Mouse (Mus musculus) forebrain, embryonic 16.5 days (tissue): Measurements from ENCODE around the gene Dnah3. TPM values are rescaled to one million over a fixed set of nuclear protein-coding genes. Genes with fewer than 3 reads are reported as not detected.

Experiments
- ATAC-seq: fragments of 200-750 bp; cut with Nextera tagmentation; 2 replicates; pipeline ENCODE4 v1.8.0; 2017; ENCODE audit warnings: mild to moderate bottlenecking, moderate library complexity
- H3K27ac ChIP-seq: fragments of 300-500 bp; sonication (generic); 2 replicates; pipeline ENCODE4 v1.5.1; 2014; ENCODE audit warnings: low read length, control low read depth
- H3K27me3 ChIP-seq: fragments of 300-500 bp; sonication (generic); replicated peaks from 2 replicates; pipeline ENCODE4 v1.6.1; 2014; ENCODE audit warnings: low read length; ENCODE audit not compliant: control insufficient read depth, insufficient read depth
- H3K36me3 ChIP-seq: fragments of 300-500 bp; sonication (generic); 2 replicates; pipeline ENCODE4 v1.6.1; 2014; ENCODE audit not compliant: control insufficient read depth, insufficient read depth
- H3K4me1 ChIP-seq: fragments of 300-500 bp; sonication (generic); replicated peaks from 2 replicates; pipeline ENCODE4 v1.6.1; 2014; ENCODE audit warnings: low read length; ENCODE audit not compliant: control insufficient read depth, insufficient read depth
- H3K4me2 ChIP-seq: fragments of 300-500 bp; sonication (generic); 2 replicates; pipeline ENCODE4 v1.6.1; 2014; ENCODE audit warnings: mild to moderate bottlenecking, low read length, control low read depth
- H3K4me3 ChIP-seq: fragments of 300-500 bp; sonication (generic); replicated peaks from 2 replicates; pipeline ENCODE4 v1.5.1; 2014; ENCODE audit warnings: mild to moderate bottlenecking, low read length, control low read depth
- H3K9ac ChIP-seq: fragments of 300-500 bp; sonication (generic); replicated peaks from 2 replicates; pipeline ENCODE4 v1.6.1; 2014; ENCODE audit warnings: low read depth, low read length, control low read depth
- H3K9me3 ChIP-seq: fragments of 300-500 bp; sonication (generic); 2 replicates; pipeline ENCODE4 v1.6.1; 2016; ENCODE audit warnings: low read length; ENCODE audit not compliant: control insufficient read depth
- WGBS: fragments of 180-500 bp; shearing (Covaris S2); extraction: QIAGEN DNeasy Blood & Tissue Kit; methylation state at CpG from one replicate; pipeline ENCODE4 v1.1.7; 2014; 5-methylcytosine and 5-hydroxymethylcytosine counted together
- polyA plus RNA-seq: library from polyadenylated mRNA; unstranded; fragments of >200 nt; fragmentation: Nextera tagmentation; extraction: Ambion mirVana; gene quantifications from 2 replicates; pipeline ENCODE4 v1.2.1, GENCODE M21; 2015

Gene Dnah3
- polyA plus RNA-seq, 1 experiment from 2014 or later = not detected

- H3K27ac ChIP-seq = no peak overlapping the region
- WGBS = 76% methylated on average over 1 of the region's 1 CpGs
- ATAC-seq = peak; percentile 50; the same call in 1 of the 2 replicates
These were observed 60.5 kb downstream of the Dnah3 start for GRCm38 (mm10) chr7:120034566-120034965.

GRCm38 (mm10) chr7:120028669-120029068, 66.4 kb downstream of the Dnah3 start:
- no peak for ATAC-seq
- 100% methylated on average over 1 of the region's 1 CpGs for WGBS
- Histone ChIP-seq H3K4me2 (no peak overlapping the region), H3K9me3 (no peaks in the 10 kb centered on the region; the same call in 1 of the 2 replicates), H3K9ac (no peak overlapping the region), H3K36me3 (no peaks in the 10 kb centered on the region), H3K4me3 (no peak overlapping the region), H3K27me3 (no peaks in the 10 kb centered on the region), H3K27ac (no peak overlapping the region), H3K4me1 (no peaks in the 10 kb centered on the region)

More at GRCm38 (mm10) chr7:120034566-120034965, 60.5 kb downstream of the Dnah3 start:
- H3K36me3 ChIP-seq = no peaks in the 10 kb centered on the region
- no peak overlapping the region for H3K4me2 ChIP-seq
- H3K4me1 ChIP-seq = no peaks in the 10 kb centered on the region
- H3K9ac ChIP-seq = no peak overlapping the region
- no peak overlapping the region for H3K4me3 ChIP-seq
- H3K9me3 ChIP-seq = no peaks in the 10 kb centered on the region
- no peaks in the 10 kb centered on the region for H3K27me3 ChIP-seq

GRCm38 (mm10) chr7:119997066-119997465, 98.0 kb downstream of the Dnah3 start:
- 77% methylated on average over 6 of the region's 6 CpGs for WGBS
- no peak for ATAC-seq
- Histone ChIP-seq H3K9ac (no peak overlapping the region), H3K9me3 (no peaks in the 10 kb centered on the region), H3K4me2 (no peak overlapping the region), H3K4me1 (no peaks in the 10 kb centered on the region), H3K27me3 (no peaks in the 10 kb centered on the region), H3K4me3 (no peak overlapping the region), H3K36me3 (no peaks in the 10 kb centered on the region), H3K27ac (no peak overlapping the region)

- Histone ChIP-seq H3K27ac (no peak overlapping the region), H3K9ac (no peak overlapping the region), H3K4me2 (no peak overlapping the region), H3K4me3 (no peak overlapping the region), H3K9me3 (no peaks in the 10 kb centered on the region), H3K36me3 (no peaks in the 10 kb centered on the region), H3K4me1 (0 out of 2 replicates have a peak, but pooled peaks cover 2% of the 10 kb centered on the region), H3K27me3 (no peaks in the 10 kb centered on the region)
- 50% methylated on average over 3 of the region's 3 CpGs for WGBS
- peak; percentile 52 for ATAC-seq
These were observed 109.7 kb downstream of the Dnah3 start for GRCm38 (mm10) chr7:119985279-119985912.

GRCm38 (mm10) chr7:119980170-119980569, 114.9 kb downstream of the Dnah3 start:
- Histone ChIP-seq H3K9me3 (no peaks in the 10 kb centered on the region), H3K27me3 (no peaks in the 10 kb centered on the region), H3K4me3 (no peak overlapping the region), H3K36me3 (no peaks in the 10 kb centered on the region), H3K4me2 (no peak overlapping the region), H3K9ac (no peak overlapping the region), H3K4me1 (no peaks in the 10 kb centered on the region), H3K27ac (no peak overlapping the region)
- no peak for ATAC-seq
- WGBS = 76% methylated on average over 3 of the region's 3 CpGs

- H3K4me2 ChIP-seq = no peak overlapping the region
- no peak overlapping the region for H3K4me3 ChIP-seq
- H3K9me3 ChIP-seq = no peaks in the 10 kb centered on the region
- no peak for ATAC-seq
- H3K27me3 ChIP-seq = no peaks in the 10 kb centered on the region
- H3K27ac ChIP-seq = no peak overlapping the region
- H3K36me3 ChIP-seq = no peaks in the 10 kb centered on the region
- H3K4me1 ChIP-seq = no peaks in the 10 kb centered on the region
- no peak overlapping the region for H3K9ac ChIP-seq
These were observed 116.5 kb downstream of the Dnah3 start for GRCm38 (mm10) chr7:119978576-119978975.

GRCm38 (mm10) chr7:119977574-119977973, 117.5 kb downstream of the Dnah3 start:
- H3K27me3 ChIP-seq = no peaks in the 10 kb centered on the region
- H3K9ac ChIP-seq = no peak overlapping the region
- H3K36me3 ChIP-seq = no peaks in the 10 kb centered on the region
- H3K4me2 ChIP-seq = no peak overlapping the region
- H3K27ac ChIP-seq = no peak overlapping the region
- 93% methylated on average over 7 of the region's 7 CpGs for WGBS
- no peaks in the 10 kb centered on the region for H3K4me1 ChIP-seq
- H3K4me3 ChIP-seq = no peak overlapping the region
- no peaks in the 10 kb centered on the region for H3K9me3 ChIP-seq
- ATAC-seq = no peak

- Histone ChIP-seq H3K36me3 (no peaks in the 10 kb centered on the region), H3K4me1 (no peaks in the 10 kb centered on the region), H3K4me2 (no peak overlapping the region), H3K4me3 (no peak overlapping the region), H3K27me3 (no peaks in the 10 kb centered on the region), H3K9me3 (no peaks in the 10 kb centered on the region), H3K9ac (no peak overlapping the region), H3K27ac (no peak overlapping the region)
- WGBS = 85% methylated on average over 6 of the region's 6 CpGs
- no peak for ATAC-seq
These were observed 118.8 kb downstream of the Dnah3 start for GRCm38 (mm10) chr7:119976256-119976655.

GRCm38 (mm10) chr7:119974214-119974613, 120.9 kb downstream of the Dnah3 start:
- Histone ChIP-seq H3K9me3 (no peaks in the 10 kb centered on the region), H3K36me3 (no peaks in the 10 kb centered on the region), H3K4me2 (no peak overlapping the region), H3K9ac (no peak overlapping the region), H3K27ac (no peak overlapping the region), H3K4me3 (no peak overlapping the region), H3K4me1 (no peaks in the 10 kb centered on the region), H3K27me3 (no peaks in the 10 kb centered on the region)
- whole genome bisulfite sequencing = 88% methylated on average over 5 of the region's 5 CpGs
- no peak for ATAC-seq

- Histone ChIP-seq H3K36me3 (no peaks in the 10 kb centered on the region), H3K4me1 (no peaks in the 10 kb centered on the region), H3K9ac (no peak overlapping the region), H3K4me3 (no peak overlapping the region), H3K27me3 (no peaks in the 10 kb centered on the region), H3K9me3 (no peaks in the 10 kb centered on the region), H3K27ac (no peak overlapping the region), H3K4me2 (no peak overlapping the region)
- WGBS = 81% methylated on average over 2 of the region's 2 CpGs
- no peak for ATAC-seq
These were observed 125.8 kb downstream of the Dnah3 start for GRCm38 (mm10) chr7:119969320-119969719.
